Mouse (Mus musculus): ENCODE results near the gene Ankrd40. TPM values are rescaled to one million over a fixed set of nuclear protein-coding genes. Genes with fewer than 3 reads are reported as not detected.

Gene Ankrd40
- 36.3 and 54.4 TPM in 2 replicates for polyA plus RNA-seq (2012; ENCODE audit: low replicate concordance)

DNA sequence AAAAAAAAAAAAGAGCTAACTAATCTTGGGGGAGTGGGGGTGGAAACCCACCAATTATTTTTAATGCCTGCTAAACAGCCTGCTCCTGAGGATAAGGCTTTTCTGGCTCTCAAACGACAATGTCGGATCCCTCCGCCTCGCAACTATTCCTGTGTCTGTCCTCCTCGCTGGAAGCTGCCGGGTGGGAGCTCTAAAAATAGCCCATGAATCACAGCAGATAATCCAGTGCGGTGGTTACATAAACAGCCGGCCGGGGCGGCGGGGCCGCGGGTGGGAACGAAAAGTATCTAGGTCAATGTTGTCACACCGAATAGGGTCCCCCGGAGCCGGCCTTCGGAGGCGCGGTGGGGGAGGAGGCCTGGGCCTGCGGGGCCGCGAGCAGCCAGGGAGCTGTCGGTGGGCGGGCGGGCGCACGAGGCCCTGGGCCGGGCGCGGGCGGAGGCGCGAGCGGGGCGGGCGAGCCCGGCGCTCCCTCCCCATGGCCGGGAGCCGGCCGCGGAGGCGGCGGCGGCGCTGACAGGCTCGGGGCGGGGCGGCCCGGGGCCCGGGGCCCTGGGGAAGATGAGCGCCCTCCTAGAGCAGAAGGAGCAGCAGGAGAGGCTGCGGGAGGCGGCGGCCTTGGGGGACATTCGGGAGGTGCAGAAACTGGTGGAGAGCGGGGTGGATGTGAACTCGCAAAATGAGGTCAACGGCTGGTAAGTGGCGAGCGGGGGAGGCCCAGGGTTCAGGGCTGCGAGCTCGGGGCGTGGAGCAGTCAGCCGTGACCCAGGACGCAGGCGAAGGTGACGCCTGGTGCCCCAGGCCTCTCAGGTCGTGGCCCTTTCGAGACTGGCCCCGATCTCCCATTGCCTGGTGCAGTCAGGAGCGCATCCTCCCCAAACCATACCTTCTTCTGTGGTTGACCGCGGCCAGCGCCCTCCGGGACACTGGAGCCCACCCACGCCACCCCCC lies at the start of gene Ankrd40:
Gene Ankrd40, plus strand, starts transcription at position 309 of the 951 bp plus-strand sequence.

DNA sequence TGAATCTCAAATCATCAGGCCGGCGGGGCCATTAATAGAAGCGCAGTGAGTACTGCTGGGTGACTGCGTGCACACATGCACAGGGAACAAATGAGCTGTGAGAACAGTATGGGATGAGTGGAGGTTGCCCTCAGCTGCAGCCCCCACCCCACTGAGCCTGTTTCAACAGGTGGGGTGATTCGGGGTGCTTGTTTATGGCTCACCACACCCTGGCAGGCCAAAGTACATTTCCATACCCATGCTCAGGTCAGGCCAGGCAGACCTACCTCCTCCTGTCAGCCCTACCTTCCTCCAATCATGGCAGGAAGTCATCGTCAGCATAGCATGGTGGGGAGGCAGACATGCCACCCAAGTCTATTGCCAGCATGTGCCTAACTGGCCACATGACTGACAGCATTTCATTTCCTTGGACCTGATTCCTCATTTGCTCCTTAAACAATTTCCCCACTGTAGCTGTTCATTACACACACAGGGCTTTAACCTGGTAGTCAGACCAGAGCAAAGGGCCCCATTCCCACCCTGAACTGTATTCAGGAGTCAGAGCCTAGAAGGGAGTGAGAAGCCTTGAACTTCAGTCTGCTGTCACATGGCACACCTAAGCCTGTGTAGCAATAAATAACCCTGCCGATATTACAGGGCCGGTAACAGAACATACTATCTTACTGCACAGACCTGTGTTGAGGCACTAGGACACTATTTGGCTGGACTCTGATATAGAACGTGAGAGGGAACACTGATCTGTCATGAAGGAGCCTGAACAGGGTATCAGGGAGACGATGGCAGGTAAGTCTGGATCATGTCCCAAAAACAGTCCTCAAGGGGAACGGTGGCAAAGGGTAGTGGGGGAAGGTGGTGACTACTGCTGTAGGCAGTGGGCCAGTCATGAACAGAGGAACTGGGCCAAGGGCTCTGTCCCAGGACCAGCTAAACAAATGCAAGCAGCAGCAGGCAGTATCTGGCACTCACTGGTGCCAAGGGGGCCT lies 46.3 kb upstream of the Ankrd40 start, which contains the start of gene Gm21885:
Gene Gm21885, plus strand, starts transcription at position 675 of the 983 bp plus-strand sequence.

DNA sequence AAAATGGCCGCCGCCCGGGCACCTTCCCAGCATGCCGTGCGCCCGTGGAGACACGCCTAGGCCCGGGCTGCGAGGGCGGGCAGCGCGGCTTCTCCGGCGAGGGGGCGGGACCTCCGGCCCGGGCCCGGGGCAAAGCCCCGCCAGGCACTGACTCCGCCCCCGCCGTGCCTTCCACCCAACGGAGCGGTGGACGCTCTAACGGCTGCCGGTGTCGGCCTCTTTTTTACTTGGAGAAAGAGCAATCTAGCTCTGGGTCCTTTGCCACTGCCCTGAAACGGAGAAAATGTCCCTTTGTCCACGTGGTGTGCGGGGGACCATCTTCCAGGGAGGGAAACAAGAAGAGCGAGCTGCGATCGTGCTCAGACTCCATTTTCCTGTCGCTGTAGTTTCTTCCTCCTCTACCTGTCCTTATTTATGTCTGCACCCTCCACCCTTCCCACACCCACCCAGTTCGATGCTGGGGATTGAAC lies 5.8 kb upstream of the Ankrd40 start, which contains the start of gene Luc7l3:
Gene Luc7l3, minus strand, starts transcription at position 58 of the 470 bp plus-strand sequence.

Other genes with a start within 250 kb of the Ankrd40 start
- gene Tob1, start 116.5 kb upstream of the Ankrd40 start, polyA plus RNA-seq (2012; ENCODE audit: low replicate concordance), result 12.1 and 24.4 TPM in 2 replicates
- gene Wfikkn2, start 82.0 kb upstream of the Ankrd40 start, polyA plus RNA-seq (2012; ENCODE audit: low replicate concordance), result 0.14 and 0.46 TPM in 2 replicates
- not detected in 2 replicates for gene Gm21885, start 46.1 kb upstream of the Ankrd40 start, polyA plus RNA-seq (2012; ENCODE audit: low replicate concordance)
- gene Luc7l3, start 6.0 kb upstream of the Ankrd40 start, polyA plus RNA-seq (2012; ENCODE audit: low replicate concordance), result 6.1 and 22.5 TPM in 2 replicates
- gene Abcc3, start 65.0 kb downstream of the Ankrd40 start, polyA plus RNA-seq (2012; ENCODE audit: low replicate concordance), result 2.4 and 6.9 TPM in 2 replicates
- gene Cacna1g, start 146.2 kb downstream of the Ankrd40 start, polyA plus RNA-seq (2012; ENCODE audit: low replicate concordance), result 10.0 and 13.3 TPM in 2 replicates
- not detected in 2 replicates for gene Spata20, start 158.2 kb downstream of the Ankrd40 start, polyA plus RNA-seq (2012; ENCODE audit: low replicate concordance)
- not detected in 2 replicates for gene Epn3, start 172.0 kb downstream of the Ankrd40 start, polyA plus RNA-seq (2012; ENCODE audit: low replicate concordance)
- gene Mycbpap, start 193.7 kb downstream of the Ankrd40 start, polyA plus RNA-seq (2012; ENCODE audit: low replicate concordance), result not detected in 2 replicates
- gene Rsad1, start 221.3 kb downstream of the Ankrd40 start, polyA plus RNA-seq (2012; ENCODE audit: low replicate concordance), result 0.38 and 0.81 TPM in 2 replicates
- 0.27 TPM in 1 of 2 replicates, not detected in the other for gene Chad, start 237.0 kb downstream of the Ankrd40 start, polyA plus RNA-seq (2012; ENCODE audit: low replicate concordance)